8 mouse cellular contexts compared by ENCODE assay signal in genomic region chr3:101506179-101506578, GRCm38 (mm10).
DNase-seq lines count a peak whose midpoint lies in the region; ATAC-seq and TF ChIP-seq lines count a peak whose summit lies in the region.

No protein-coding gene starts in this region.

- H3K27me3 ChIP-seq in cerebellum, adult 2 months (ENCODE audit: control insufficient read depth, insufficient read depth, low read length): no peaks in the 10 kb centered on the region
- H3K27me3 ChIP-seq in forebrain, postnatal 0 days (ENCODE audit: insufficient read depth, low read length): no peaks in the 10 kb centered on the region
- H3K27me3 ChIP-seq in thymus, adult 2 months (ENCODE audit: control insufficient read depth, insufficient read depth, low read length): no peaks in the 10 kb centered on the region

- DNase-seq in MEL-GATA-1-ER (ENCODE audit: extremely low read depth, low read depth): peak; percentile 38
- peak; percentile 85 to 87 for DNase-seq in cerebellum, adult 2 months
- DNase-seq in forebrain, postnatal 0 days: peak; percentile 77
- DNase-seq in heart, postnatal 36 days: peak; percentile 83 to 88
- peak; percentile 78 to 83 for DNase-seq in layer of hippocampus, adult 2 months (ENCODE audit: low spot score in 2 of 2)
- DNase-seq in lung, adult 18-20 months: peak; percentile 85 to 91
- peak; percentile 69 for DNase-seq in ovary, adult 18-20 months (ENCODE audit: low spot score)
- peak; percentile 79 for DNase-seq in thymus, adult 2 months

- no peak overlapping the region for H3K4me2 ChIP-seq in forebrain, postnatal 0 days (ENCODE audit: low read depth)

- intact Hi-C loops in heart, postnatal 36 days (cut with DNase I): loop anchor here (1.0 to 5.0 kb wide), 5 partner anchors 95 to 306 kb away; no protein-coding TSS in a partner anchor

- WGBS in cerebellum, adult 2 months: 21% methylated on average over 5 of the region's 5 CpGs
- WGBS in forebrain, postnatal 0 days: 18% methylated on average over 5 of the region's 5 CpGs
- WGBS in thymus, adult 2 months: 59% methylated on average over 5 of the region's 5 CpGs

- no peak for TF ChIP-seq POLR2A in cerebellum, adult 2 months (IDR thresholded peaks at IDR 0.05; ENCODE audit: borderline replicate concordance, insufficient read depth, low read length)
- TF ChIP-seq POLR2A in thymus, adult 2 months (IDR thresholded peaks at IDR 0.05; ENCODE audit: control insufficient read depth, extremely low read depth, insufficient read depth, low read length, poor library complexity): no peak

- no peaks in the 10 kb centered on the region for H3K9me3 ChIP-seq in forebrain, postnatal 0 days (ENCODE audit: low read length)

- H3K27ac ChIP-seq in cerebellum, adult 2 months (ENCODE audit: insufficient read depth, low read length): no peak overlapping the region
- no peak overlapping the region for H3K27ac ChIP-seq in forebrain, postnatal 0 days (ENCODE audit: low read depth, low read length)
- no peak overlapping the region for H3K27ac ChIP-seq in layer of hippocampus, adult 2 months
- no peak overlapping the region for H3K27ac ChIP-seq in thymus, adult 2 months (ENCODE audit: control insufficient read depth, insufficient read depth, low read length)

- TF ChIP-seq CTCF in cerebellum, adult 2 months (IDR thresholded peaks at IDR 0.05; ENCODE audit: borderline replicate concordance, insufficient read depth, low read depth, low read length): peak; percentile 91
- peak; percentile 77 for TF ChIP-seq CTCF in forebrain, postnatal 0 days (IDR thresholded peaks at IDR 0.05; ENCODE audit: low read depth)
- peak; percentile 89 for TF ChIP-seq CTCF in layer of hippocampus, adult 2 months (conservative IDR thresholded peaks at IDR 0.05)
- TF ChIP-seq CTCF in thymus, adult 2 months (IDR thresholded peaks at IDR 0.05; ENCODE audit: borderline replicate concordance, control insufficient read depth, extremely low read depth, insufficient read depth, low read length, poor library complexity): peak; percentile 36; the same call in 1 of the 2 replicates

- ATAC-seq in forebrain, postnatal 0 days: peak; percentile 89

- H3K4me1 ChIP-seq in cerebellum, adult 2 months (ENCODE audit: control insufficient read depth, insufficient read depth, low read length): peaks cover 12% of the 10 kb centered on the region
- no peaks in the 10 kb centered on the region for H3K4me1 ChIP-seq in forebrain, postnatal 0 days (ENCODE audit: insufficient read depth)
- peaks cover 17% of the 10 kb centered on the region for H3K4me1 ChIP-seq in thymus, adult 2 months (replicated peaks; ENCODE audit: control insufficient read depth, insufficient read depth, low read length)

- H3K9ac ChIP-seq in forebrain, postnatal 0 days: no peak overlapping the region

- no peaks in the 10 kb centered on the region for H3K36me3 ChIP-seq in forebrain, postnatal 0 days (ENCODE audit: insufficient read depth)
- no peaks in the 10 kb centered on the region for H3K36me3 ChIP-seq in thymus, adult 2 months (ENCODE audit: control insufficient read depth, insufficient read depth, low read length)

- no peak overlapping the region for H3K4me3 ChIP-seq in cerebellum, adult 2 months (replicated peaks; ENCODE audit: insufficient read depth, low read depth, low read length)
- no peak overlapping the region for H3K4me3 ChIP-seq in forebrain, postnatal 0 days (ENCODE audit: low read depth, low read length)
- no peak overlapping the region for H3K4me3 ChIP-seq in layer of hippocampus, adult 2 months
- no peak overlapping the region for H3K4me3 ChIP-seq in thymus, adult 2 months (ENCODE audit: control insufficient read depth, insufficient read depth, low read length)

Comparison
In these comparisons a context has a peak if more than half of its experiments do, and no peak if none do; other contexts are left out.
1. DNase-seq: peak in every context shown above with its lines; median percentile 88 in lung, adult 18-20 months; 86 in cerebellum, adult 2 months; 86 in heart, postnatal 36 days; 80 in layer of hippocampus, adult 2 months; 79 in thymus, adult 2 months; 77 in forebrain, postnatal 0 days; 69 in ovary, adult 18-20 months; 38 in MEL-GATA-1-ER.
2. CTCF ChIP-seq: peak in every context shown above with its lines; median percentile 91 in cerebellum, adult 2 months; 89 in layer of hippocampus, adult 2 months; 77 in forebrain, postnatal 0 days; 36 in thymus, adult 2 months.